Mouse (Mus musculus) ovary, postnatal 36 days (tissue): ENCODE measurements around the gene Hectd1.

ENCODE experiments used
- DNase-seq: peaks from one replicate; pipeline ENCODE4 v3.0.0; 2022; ENCODE audit warnings: low spot score, mixed read lengths

The Hectd1 gene

DNA sequence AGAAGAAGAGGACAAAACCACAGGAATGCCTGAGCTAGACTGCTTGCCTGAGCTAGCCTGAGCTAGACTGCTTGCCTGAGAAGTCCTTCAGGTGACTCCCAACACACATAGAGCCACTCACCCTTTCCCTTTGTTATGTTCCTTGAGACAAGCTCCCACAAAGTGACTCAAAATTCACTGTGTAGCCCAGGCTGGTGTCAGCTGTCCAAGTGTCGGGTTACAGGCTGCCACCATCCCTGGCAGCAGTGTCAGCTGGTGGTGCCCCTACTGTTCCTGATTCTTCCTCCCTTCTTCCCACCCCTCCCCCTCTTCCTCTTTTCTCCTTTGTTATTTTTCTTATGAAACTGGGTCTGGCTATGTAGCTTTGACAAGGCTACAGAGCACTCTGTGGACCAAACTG lies 125.5 kb downstream of the Hectd1 start:
- no peak for DNase-seq

DNA sequence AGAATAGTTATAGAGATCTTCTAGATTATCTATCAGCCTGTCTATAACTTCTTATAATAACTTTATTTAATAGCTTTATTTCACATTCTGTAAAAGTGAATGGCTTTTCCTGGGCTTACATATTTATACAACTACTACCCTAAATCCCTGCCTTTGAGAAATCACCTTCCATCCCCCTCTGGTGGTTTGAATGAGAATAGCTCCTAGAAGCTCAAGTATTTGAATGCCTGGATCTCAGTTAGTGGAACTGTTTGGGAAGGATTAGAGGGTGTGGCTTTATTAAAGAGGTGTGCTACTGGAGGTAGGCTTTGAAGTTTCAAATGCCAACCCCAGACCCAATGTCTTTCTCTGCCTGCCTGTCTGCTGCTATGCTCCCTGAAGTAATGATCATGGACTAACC lies 127.6 kb downstream of the Hectd1 start:
- no peak for DNase-seq

DNA sequence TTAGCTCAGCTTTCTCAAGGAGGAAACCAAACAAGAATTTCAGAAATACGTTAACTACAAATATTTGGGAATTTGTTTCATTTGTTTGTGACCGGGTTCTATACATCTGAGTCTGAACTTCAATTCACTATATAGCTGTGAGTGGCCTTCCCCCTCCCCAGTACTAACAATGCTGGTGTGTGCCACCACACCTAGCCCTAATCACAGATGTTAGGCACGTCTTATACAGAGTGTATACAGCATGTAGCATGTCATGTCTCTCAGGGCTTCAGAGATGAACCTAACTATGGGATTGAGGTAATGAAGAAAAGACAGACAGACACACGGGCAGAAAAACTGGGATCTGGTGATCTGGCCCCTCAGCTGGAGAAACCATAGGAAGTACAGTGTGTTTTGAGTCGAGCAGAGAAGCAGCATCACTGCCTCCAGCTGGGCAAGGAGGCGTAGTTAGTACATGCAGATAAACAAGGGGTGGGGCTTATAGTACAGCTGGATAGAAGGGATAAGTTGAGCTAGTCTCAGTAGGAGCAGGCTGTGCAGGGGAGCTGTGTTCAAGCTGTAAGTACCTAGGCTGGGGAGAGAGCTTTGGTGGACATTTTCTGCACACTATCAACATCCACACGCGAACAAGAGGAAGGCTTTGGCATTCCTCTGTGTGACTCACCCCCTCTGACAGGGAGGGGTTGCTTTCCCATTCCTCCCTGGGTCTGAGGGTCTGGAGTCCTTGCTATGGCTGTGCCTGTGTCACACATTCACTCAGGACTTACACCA lies 129.5 kb downstream of the Hectd1 start:
- no peak for DNase-seq

DNA sequence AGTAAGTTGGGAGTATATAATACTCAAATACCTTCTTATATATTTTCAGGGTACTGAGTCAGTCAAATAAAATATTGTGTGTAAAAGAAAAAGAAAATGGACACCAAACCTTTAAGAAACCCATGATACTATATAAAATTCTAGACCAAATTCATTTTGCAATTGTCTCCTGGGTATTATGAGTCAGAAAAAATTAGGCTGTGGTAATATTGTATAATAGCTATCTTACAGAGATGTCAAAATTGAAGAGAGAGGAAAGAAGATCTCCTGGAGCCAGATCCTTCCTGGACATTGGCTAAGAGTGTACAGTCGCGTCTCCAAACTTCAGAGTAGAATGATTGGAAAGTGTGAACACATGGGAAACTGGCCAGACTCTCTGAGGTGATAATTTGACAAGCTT lies 133.2 kb downstream of the Hectd1 start:
- no peak for DNase-seq

DNA sequence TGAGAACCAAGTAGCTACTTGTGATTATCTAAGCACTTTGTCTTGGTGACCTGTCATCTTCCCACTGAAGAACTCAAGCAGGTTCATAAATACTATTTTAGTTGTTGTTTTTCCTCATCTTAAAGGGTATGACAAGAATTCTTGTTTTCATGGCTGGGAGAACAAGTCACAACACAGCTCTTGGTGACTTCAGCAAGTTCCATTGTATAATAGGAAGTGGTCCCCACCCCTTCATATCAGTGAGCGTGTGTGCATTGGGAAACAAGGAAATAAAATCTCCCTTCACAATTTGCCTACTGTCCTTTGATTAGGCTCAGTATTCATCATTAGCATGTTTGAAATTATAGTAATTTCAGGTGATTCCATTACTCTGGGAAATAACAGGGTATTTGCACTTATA lies 134.4 kb downstream of the Hectd1 start:
- DNase-seq, result no peak

DNA sequence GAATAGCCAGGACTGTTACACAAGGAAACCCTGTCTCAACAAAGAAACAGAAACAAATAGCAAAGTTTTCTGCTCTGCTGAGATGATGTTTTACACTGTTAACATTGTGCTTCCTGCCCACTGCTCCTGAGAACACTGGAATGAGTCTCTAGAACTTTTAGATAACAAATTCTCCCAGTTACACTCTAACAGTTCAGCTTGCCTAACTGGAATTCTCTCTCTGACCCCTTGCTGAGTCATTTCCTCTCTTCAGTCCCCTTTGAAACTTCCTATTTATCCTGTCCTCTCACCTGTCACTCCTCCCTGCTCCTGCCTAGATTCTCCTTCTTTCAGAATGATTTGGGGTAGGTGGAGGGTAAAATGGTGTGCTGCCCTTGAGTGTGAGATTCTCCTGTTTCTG lies 135.2 kb downstream of the Hectd1 start:
- no peak for DNase-seq
